Mouse (Mus musculus) G1E (cell line): ENCODE data around the gene Dync1h1.

Source experiments
- CTCF ChIP-seq: IDR thresholded peaks from 2 replicates; pipeline ENCODE4 v1.5.1; 2012; ENCODE audit warnings: low read depth, low read length, inconsistent platforms, mixed read lengths
- GATA1 ChIP-seq: IDR thresholded peaks from 2 replicates; pipeline ENCODE4 v1.6.1; 2012; ENCODE audit warnings: borderline replicate concordance, low read length, inconsistent platforms, mixed read lengths
- POLR2AphosphoS5 ChIP-seq: IDR thresholded peaks from 2 replicates; pipeline ENCODE4 v1.6.1; 2012; ENCODE audit warnings: low read depth, low read length, inconsistent platforms; ENCODE audit not compliant: insufficient replicate concordance
- TAL1 ChIP-seq: conservative IDR thresholded peaks from 2 replicates; pipeline ENCODE4 v1.6.1; 2012; ENCODE audit warnings: low read depth, low read length, inconsistent platforms, mixed read lengths

DNA sequence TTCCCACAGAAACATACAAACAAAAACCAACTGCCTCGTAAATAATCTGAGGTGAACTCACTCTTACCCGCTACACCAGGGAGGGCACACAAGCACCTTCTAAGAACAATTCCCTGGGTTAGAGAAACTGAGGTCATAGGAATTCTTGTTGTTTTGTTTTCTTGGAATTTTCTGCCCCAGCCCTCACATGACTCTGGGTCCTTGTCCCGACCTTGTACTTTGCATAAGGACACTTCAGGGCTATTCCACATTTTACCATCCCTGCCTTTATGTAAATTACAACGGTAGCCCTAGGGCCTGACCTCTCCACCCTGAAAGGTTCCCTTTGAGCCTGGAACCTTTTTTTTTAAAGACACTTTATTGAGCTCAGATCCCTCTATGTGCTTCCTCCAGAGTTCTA, 101.3 kb downstream of the Dync1h1 start, which contains the start of gene Hsp90aa1:
- no peak for TF ChIP-seq GATA1
- no peak for TF ChIP-seq CTCF
- no peak for TF ChIP-seq TAL1
- no peak for TF ChIP-seq POLR2AphosphoS5
